Mouse (Mus musculus) activated CD4-positive, CD25-positive, alpha-beta regulatory T cell, adult 9 weeks (primary cell): ENCODE data around the gene Mlec. TPM values are rescaled to one million over a fixed set of nuclear protein-coding genes. Genes with fewer than 3 reads are reported as not detected.

Experiments
- polyA plus RNA-seq: library from polyadenylated mRNA; unstranded; fragments of 100-300 nt; shearing (Covaris generic); gene quantifications from one replicate; pipeline ENCODE4 v1.2.1, GENCODE M21; 2017

Mlec gene
- polyA plus RNA-seq = 66.1 TPM

GRCm38 (mm10) chr5:115158040-115158983, at the start of gene Mlec:
Gene Mlec, minus strand, starts transcription at chr5:115158179.

DNA sequence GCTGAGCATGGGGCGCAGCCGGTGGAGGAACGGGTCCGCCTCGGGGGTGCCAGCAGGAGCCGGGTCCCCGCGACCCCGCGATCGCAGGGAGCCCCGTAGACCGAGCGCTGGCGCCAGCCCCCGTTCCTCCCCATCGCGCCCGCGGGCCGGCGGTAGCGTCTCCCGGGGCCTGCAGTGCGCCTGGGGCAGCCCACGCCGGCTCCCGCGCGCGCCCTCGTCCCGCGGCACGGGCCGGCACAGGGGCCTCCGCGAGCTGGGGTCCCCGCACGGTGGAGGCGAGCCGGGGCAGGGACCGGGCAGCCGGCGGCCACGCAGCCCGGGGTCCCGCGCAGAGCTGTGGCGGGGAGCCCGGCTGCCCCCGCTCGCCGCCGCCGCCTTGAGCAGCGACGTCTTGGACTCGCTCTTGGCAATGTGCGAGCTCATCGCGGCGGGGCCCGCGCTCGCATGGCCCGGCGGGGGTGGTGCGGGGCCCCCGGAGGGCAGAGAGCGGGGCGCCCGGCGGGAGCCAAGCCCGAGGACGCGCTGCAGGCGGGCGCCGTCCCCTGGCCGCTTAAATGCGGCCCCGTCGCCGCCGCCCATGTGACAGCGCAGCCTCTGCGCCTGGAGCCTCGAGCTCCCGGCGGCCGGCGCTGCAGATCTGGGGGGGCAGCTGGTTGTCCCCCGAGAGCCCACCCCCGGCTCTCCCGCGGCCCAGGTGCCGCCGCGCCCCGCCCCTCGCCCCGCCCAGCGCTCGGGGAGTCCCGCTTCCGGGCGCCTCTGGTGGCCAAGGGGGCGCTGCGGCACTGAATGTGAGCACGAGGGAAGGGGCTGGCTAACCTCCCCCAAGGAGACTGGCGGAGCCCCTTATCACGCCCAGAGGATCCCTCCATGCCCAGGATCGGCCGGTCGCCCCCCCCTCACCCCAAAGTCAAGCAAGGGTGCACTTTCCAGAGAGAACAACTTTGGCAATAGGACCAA, 36.0 kb upstream of the Mlec start, which contains the start of gene Cabp1:
Gene Cabp1 (minus strand): TSS at position 713 of the 957 bp plus-strand sequence.

DNA sequence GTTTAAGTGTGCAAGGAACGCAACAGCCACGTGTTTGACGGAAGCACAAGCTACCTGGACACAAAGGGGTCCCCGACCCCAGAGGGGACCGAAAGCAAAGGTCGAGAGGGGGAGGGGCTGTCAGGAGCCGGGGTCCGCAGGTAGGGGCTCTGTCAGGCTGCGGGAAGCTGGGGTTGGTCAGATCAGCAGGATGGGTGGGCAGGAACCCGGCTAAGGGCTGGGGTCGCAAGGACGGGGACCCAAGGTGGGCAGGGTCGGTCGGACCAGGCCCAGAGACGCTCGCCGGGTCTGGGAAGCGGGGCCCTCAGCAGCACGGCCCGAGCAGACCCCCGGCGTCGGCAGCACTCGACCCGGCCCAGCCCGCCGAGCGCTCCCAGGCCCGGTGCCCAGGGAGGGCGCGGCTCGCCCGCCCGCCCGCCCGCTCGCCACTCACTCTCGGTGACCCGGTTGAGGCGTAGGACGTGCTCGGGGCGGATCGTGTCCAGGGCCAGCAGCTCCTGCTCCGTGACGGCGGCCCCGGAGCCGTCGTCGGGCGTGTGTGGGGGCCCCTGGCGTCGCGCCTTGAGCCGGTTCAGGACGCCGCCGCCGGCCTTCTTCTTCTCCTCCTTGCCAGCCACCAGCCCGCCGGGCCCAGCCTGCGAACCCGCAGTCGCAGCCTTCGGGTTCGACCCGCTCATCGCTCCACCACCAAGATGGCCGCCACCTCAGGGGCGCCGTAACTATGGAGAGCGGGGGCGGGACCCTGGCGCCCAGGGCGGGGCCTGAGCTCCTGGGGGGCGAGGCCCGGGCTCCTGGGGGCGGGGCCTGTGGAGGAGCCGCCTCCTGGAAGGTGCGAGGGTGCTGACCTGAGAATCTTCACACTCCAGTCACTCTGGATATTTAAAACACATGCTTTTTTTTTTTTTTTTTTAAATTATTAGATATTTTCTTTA, 23.5 kb downstream of the Mlec start, which contains the start of gene Unc119b:
Gene Unc119b (minus strand): TSS at position 742 of the 932 bp plus-strand sequence.

GRCm38 (mm10) chr5:115118961-115119570, 38.9 kb downstream of the Mlec start, which contains the start of gene Acads:
Gene Acads, minus strand, starts transcription at chr5:115119346.

GRCm38 (mm10) chr5:115098195-115098594, 59.8 kb downstream of the Mlec start, which contains the start of gene Gm10401:
Gene Gm10401, minus strand, starts transcription at chr5:115098295.

Other genes starting within 250 kb of the Mlec start
- gene Oasl1, start 234.9 kb downstream of the Mlec start, polyA plus RNA-seq = 11.9 TPM
- 56.7 TPM for gene 2210016L21Rik, start 216.0 kb downstream of the Mlec start, polyA plus RNA-seq
- not detected for gene Hnf1a, start 187.1 kb downstream of the Mlec start, polyA plus RNA-seq
- gene Sppl3, start 147.0 kb downstream of the Mlec start, polyA plus RNA-seq = 3.1 TPM
- gene Gm10401, start 59.9 kb downstream of the Mlec start, polyA plus RNA-seq = 1.5 TPM
- gene Acads, start 38.8 kb downstream of the Mlec start, polyA plus RNA-seq = 40.4 TPM
- 43.7 TPM for gene Unc119b, start 23.2 kb downstream of the Mlec start, polyA plus RNA-seq
- not detected for gene Cabp1, start 36.2 kb upstream of the Mlec start, polyA plus RNA-seq
- gene Pop5, start 77.7 kb upstream of the Mlec start, polyA plus RNA-seq = 114 TPM
- gene Rnf10, start 114.7 kb upstream of the Mlec start, polyA plus RNA-seq = 24.5 TPM
- gene Coq5, start 121.5 kb upstream of the Mlec start, polyA plus RNA-seq = 43.9 TPM
- gene Dynll1, start 142.8 kb upstream of the Mlec start, polyA plus RNA-seq = 707 TPM
- gene Srsf9, start 169.0 kb upstream of the Mlec start, polyA plus RNA-seq = 13.3 TPM
- gene Gatc, start 183.0 kb upstream of the Mlec start, polyA plus RNA-seq = 19.3 TPM
- gene Triap1, start 183.0 kb upstream of the Mlec start, polyA plus RNA-seq = 58.1 TPM
- 558 TPM for gene Cox6a1, start 190.8 kb upstream of the Mlec start, polyA plus RNA-seq